Mouse (Mus musculus) hindbrain, embryonic 14.5 days (tissue): ENCODE results near the gene Peak1. TPM values are rescaled to one million over a fixed set of nuclear protein-coding genes. Genes with fewer than 3 reads are reported as not detected.
A peak's percentile ranks its signal among the peaks of the same experiment; 100 is the strongest.

Experiments
- ATAC-seq: fragments of 200-750 bp; cut with Nextera tagmentation; 2 replicates; pipeline ENCODE4 v1.8.0; 2017; ENCODE audit warnings: moderate number of reproducible peaks, mild to moderate bottlenecking, moderate TSS enrichment, moderate library complexity; ENCODE audit not compliant: low FRiP score
- DNase-seq: peaks from one replicate; pipeline ENCODE4 v3.0.0-alpha.2; 2015; ENCODE audit warnings: low spot score
- H3K27ac ChIP-seq: fragments of 300-500 bp; sonication (generic); 2 replicates; pipeline ENCODE4 v1.5.1; 2014; ENCODE audit warnings: mild to moderate bottlenecking, moderate library complexity
- H3K27me3 ChIP-seq: fragments of 300-500 bp; sonication (generic); 2 replicates; pipeline ENCODE4 v1.6.1; 2014; ENCODE audit warnings: mild to moderate bottlenecking, low read length, mixed read lengths; ENCODE audit not compliant: control insufficient read depth, insufficient read depth
- H3K36me3 ChIP-seq: fragments of 300-500 bp; sonication (generic); replicated peaks from 2 replicates; pipeline ENCODE4 v1.6.1; 2014; ENCODE audit not compliant: control insufficient read depth, insufficient read depth
- H3K4me1 ChIP-seq: fragments of 300-500 bp; sonication (generic); replicated peaks from 2 replicates; pipeline ENCODE4 v1.6.1; 2014; ENCODE audit warnings: antibody characterized with exemption, low read length, mixed read lengths; ENCODE audit not compliant: control insufficient read depth, insufficient read depth
- H3K4me2 ChIP-seq: fragments of 300-500 bp; sonication (generic); replicated peaks from 2 replicates; pipeline ENCODE4 v1.6.1; 2014; ENCODE audit warnings: mild to moderate bottlenecking, moderate library complexity
- H3K4me3 ChIP-seq: fragments of 300-500 bp; sonication (generic); replicated peaks from 2 replicates; pipeline ENCODE4 v1.5.1; 2014; ENCODE audit warnings: mild to moderate bottlenecking, low read length
- H3K9ac ChIP-seq: fragments of 300-500 bp; sonication (generic); 2 replicates; pipeline ENCODE4 v1.6.1; 2014
- H3K9me3 ChIP-seq: fragments of 300-500 bp; sonication (generic); 2 replicates; pipeline ENCODE4 v1.6.1; 2016; ENCODE audit warnings: low read length; ENCODE audit not compliant: control insufficient read depth
- WGBS: fragments of 180-500 bp; shearing (Covaris S2); extraction: QIAGEN DNeasy Blood & Tissue Kit; methylation state at CpG from one replicate; pipeline ENCODE4 v1.1.7; 2014; 5-methylcytosine and 5-hydroxymethylcytosine counted together
- polyA plus RNA-seq: library from polyadenylated mRNA; unstranded; fragments of >200 nt; fragmentation: Nextera tagmentation; extraction: Ambion mirVana; gene quantifications from 2 replicates; pipeline ENCODE4 v1.2.1, GENCODE M21; 2014

The Peak1 gene
- 6.9 and 7.7 TPM in 2 replicates for polyA plus RNA-seq

- DNase-seq (peak; percentile 99), ATAC-seq (peak; percentile 96)
- Histone ChIP-seq H3K4me3 (peak within 1 kb of the TSS; percentile 79), H3K4me2 (peak within 1 kb of the TSS; percentile 59), H3K9ac (peak within 1 kb of the TSS; percentile 75), H3K36me3 (no peaks in the 10 kb centered on the region), H3K27ac (peak within 1 kb of the TSS; percentile 98), H3K4me1 (peaks cover 41% of the 10 kb centered on the region), H3K27me3 (no peaks in the 10 kb centered on the region), H3K9me3 (no peaks in the 10 kb centered on the region)
- WGBS: under 1% methylated on average over 57 of the region's 59 CpGs
Measured at GRCm38 (mm10) chr9:56417948-56418737, at the start of gene Peak1, which contains the start of gene Hmg20a. TSS of gene Peak1 (minus strand) at chr9:56418067. TSS of gene Hmg20a (plus strand) at chr9:56418609.

- Histone ChIP-seq H3K27me3 (no peaks in the 10 kb centered on the region), H3K9me3 (no peaks in the 10 kb centered on the region), H3K4me3 (no peak overlapping the region), H3K27ac (no peak overlapping the region; the same call in 1 of the 2 replicates), H3K36me3 (peaks cover 19% of the 10 kb centered on the region; the same call in 1 of the 2 replicates), H3K9ac (no peak overlapping the region), H3K4me2 (no peak overlapping the region), H3K4me1 (peaks cover 20% of the 10 kb centered on the region)
- DNase-seq (no peak), ATAC-seq (no peak)
- WGBS: 93% methylated on average over 4 of the region's 4 CpGs
Measured at GRCm38 (mm10) chr9:56466251-56466650, 48.4 kb upstream of the Peak1 start.

- peaks cover 12% of the 10 kb centered on the region; the same call in 1 of the 2 replicates for H3K36me3 ChIP-seq
- peak; percentile 40; the same call in 1 of the 2 replicates for ATAC-seq
- no peak for DNase-seq
- peaks cover 16% of the 10 kb centered on the region for H3K4me1 ChIP-seq
- peak overlapping the region; percentile 10 for H3K4me2 ChIP-seq
- H3K27me3 ChIP-seq: no peaks in the 10 kb centered on the region
- H3K9me3 ChIP-seq: no peaks in the 10 kb centered on the region
- no peak overlapping the region for H3K4me3 ChIP-seq
- 0 out of 2 replicates have a peak overlapping the region, but pooled peaks have one; percentile 10 for H3K9ac ChIP-seq
- H3K27ac ChIP-seq: peak overlapping the region; percentile 66
- WGBS: 31% methylated on average over 23 of the region's 23 CpGs
Measured at GRCm38 (mm10) chr9:56464863-56465654, 47.2 kb upstream of the Peak1 start.

DNA sequence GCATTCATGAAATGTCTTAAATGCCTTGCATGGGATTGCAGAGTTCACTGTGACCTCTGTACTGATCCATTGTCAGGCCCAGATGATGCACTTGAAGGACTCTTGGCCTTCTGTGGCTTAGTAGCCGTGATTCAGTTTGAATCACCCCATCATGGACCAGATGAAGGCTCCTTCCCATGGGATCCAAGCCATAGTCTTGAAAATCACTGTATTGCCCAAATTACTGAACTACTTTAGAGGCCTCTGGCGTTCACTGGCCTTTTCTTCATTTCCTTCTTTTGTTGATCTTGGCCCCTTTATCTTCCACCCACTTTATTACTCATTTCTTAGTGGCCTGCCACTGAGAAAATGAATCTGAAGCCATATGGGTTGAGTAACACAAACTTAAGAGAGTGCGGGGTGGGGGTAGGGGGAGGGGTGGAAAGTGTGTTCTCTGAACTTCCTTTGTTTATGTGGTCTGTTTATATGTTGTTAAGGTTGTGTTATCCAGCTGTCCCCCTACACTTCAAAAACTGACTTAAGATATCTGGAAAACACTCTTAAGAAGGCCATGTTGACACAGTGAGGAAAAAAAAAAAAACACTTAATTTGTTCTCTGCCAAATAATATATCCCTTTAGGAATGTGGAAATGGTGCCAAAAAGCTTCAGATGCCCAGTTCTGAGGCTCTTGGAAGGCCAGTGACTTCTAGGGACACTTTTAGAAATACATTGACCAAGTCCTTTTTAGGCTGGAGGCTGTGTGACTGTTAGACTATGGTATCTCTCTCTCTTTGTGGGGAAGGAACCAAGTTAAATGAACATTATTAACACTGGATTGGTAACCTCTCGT lies 46.0 kb upstream of the Peak1 start:
- H3K9me3 ChIP-seq: no peaks in the 10 kb centered on the region
- H3K36me3 ChIP-seq: peaks cover 12% of the 10 kb centered on the region; the same call in 1 of the 2 replicates
- no peaks in the 10 kb centered on the region for H3K27me3 ChIP-seq
- H3K9ac ChIP-seq: no peak overlapping the region
- WGBS: 69% methylated on average over 4 of the region's 4 CpGs
- DNase-seq: no peak
- H3K4me2 ChIP-seq: no peak overlapping the region; the same call in 1 of the 2 replicates
- peaks cover 16% of the 10 kb centered on the region for H3K4me1 ChIP-seq
- no peak for ATAC-seq
- H3K4me3 ChIP-seq: no peak overlapping the region
- H3K27ac ChIP-seq: peak overlapping the region; percentile 66

DNA sequence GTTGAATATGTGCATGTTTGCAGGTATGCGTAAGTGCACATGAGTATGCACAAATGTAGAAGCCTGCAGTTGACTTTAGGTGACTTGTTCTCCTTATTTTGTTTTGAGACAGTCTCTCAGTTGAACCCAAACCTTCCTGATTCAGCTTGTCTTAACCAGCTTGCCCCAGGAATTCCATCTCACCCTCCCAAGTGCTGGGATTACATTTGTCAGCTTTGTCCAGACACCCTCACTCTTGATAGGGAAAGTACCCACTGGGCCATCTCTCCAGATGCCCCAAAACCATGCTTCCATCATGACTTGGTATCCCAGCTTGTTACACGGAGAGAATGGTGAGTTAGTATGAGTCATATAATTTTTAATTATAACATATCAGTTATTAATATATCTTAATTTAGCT lies 45.2 kb upstream of the Peak1 start:
- no peak overlapping the region for H3K9ac ChIP-seq
- H3K27me3 ChIP-seq: no peaks in the 10 kb centered on the region
- no peak overlapping the region for H3K4me3 ChIP-seq
- WGBS: 95% methylated on average over 2 of the region's 2 CpGs
- H3K27ac ChIP-seq: no peak overlapping the region
- H3K36me3 ChIP-seq: peaks cover 5% of the 10 kb centered on the region; the same call in 1 of the 2 replicates
- no peak for ATAC-seq
- H3K4me2 ChIP-seq: no peak overlapping the region
- H3K9me3 ChIP-seq: no peaks in the 10 kb centered on the region
- peaks cover 16% of the 10 kb centered on the region for H3K4me1 ChIP-seq
- no peak for DNase-seq

- Histone ChIP-seq H3K27me3 (no peaks in the 10 kb centered on the region), H3K27ac (no peak overlapping the region), H3K9me3 (no peaks in the 10 kb centered on the region), H3K9ac (no peak overlapping the region), H3K4me3 (no peak overlapping the region), H3K4me1 (peaks cover 16% of the 10 kb centered on the region), H3K36me3 (peaks cover under 1% of the 10 kb centered on the region; the same call in 1 of the 2 replicates), H3K4me2 (no peak overlapping the region)
- ATAC-seq (no peak), DNase-seq (no peak)
- WGBS: 92% methylated on average over 1 of the region's 1 CpGs
Measured at GRCm38 (mm10) chr9:56462606-56463005, 44.7 kb upstream of the Peak1 start.

DNA sequence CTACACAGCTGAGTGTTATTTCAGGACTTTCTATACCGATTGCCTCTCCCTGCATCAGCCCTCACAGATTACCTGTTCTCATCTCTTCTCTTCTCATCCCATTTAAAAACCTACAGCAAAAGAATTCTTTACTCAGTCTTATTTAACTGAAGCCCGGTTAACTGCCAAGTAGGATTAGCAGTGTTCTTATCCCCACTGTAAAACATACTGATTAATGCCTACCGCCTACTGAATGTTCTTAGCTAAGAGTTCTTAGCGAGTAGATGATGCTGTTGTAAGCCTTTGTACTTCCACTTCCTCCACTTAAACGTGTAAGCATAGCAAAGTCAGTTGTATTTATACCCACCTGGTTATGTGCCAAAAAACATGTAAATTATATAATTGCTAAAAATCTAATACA lies 43.1 kb upstream of the Peak1 start:
- no peak overlapping the region for H3K9ac ChIP-seq
- 82% methylated on average over 5 of the region's 5 CpGs for WGBS
- H3K4me2 ChIP-seq: no peak overlapping the region

GRCm38 (mm10) chr9:56456426-56456825 lies 38.6 kb upstream of the Peak1 start:
- Histone ChIP-seq H3K9me3 (no peaks in the 10 kb centered on the region), H3K4me1 (no peaks in the 10 kb centered on the region), H3K4me3 (no peak overlapping the region), H3K36me3 (0 out of 2 replicates have a peak, but pooled peaks cover 3% of the 10 kb centered on the region), H3K4me2 (no peak overlapping the region), H3K9ac (no peak overlapping the region), H3K27ac (no peak overlapping the region), H3K27me3 (no peaks in the 10 kb centered on the region)
- DNase-seq (no peak), ATAC-seq (no peak)
- WGBS: 96% methylated on average over 3 of the region's 3 CpGs

More for the DNA sequence above, 43.1 kb upstream of the Peak1 start:
- no peak overlapping the region for H3K27ac ChIP-seq
- H3K9me3 ChIP-seq: no peaks in the 10 kb centered on the region
- no peak overlapping the region for H3K4me3 ChIP-seq
- peaks cover 16% of the 10 kb centered on the region for H3K4me1 ChIP-seq
- no peak for ATAC-seq
- no peak for DNase-seq
- no peaks in the 10 kb centered on the region for H3K27me3 ChIP-seq
- H3K36me3 ChIP-seq: no peaks in the 10 kb centered on the region
